Mouse (Mus musculus): Measurements from ENCODE around the gene Fat1.

DNA sequence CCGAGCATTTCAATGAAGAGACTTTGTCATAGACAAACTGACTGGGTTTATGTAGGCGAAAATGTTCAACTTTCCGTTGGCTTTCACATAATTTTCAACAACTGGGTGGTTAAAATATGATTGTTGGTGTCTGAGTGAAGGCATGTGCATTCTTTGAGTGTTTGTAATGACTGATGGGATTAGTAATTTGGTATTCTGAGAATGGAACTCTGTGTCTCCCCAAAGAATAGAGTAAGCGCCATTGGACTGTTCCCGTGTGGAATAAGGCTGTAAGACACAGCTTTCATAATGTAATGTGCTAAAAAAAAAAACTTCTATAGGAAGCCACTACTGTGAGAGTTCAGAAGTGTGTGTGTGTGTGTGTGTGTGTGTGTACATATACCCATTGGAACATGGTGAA lies 84.0 kb downstream of the Fat1 start:
- TF ChIP-seq CTCF (IDR thresholded peaks at IDR 0.05; ENCODE audit: low read depth) (no peak), EP300 (IDR thresholded peaks at IDR 0.05; ENCODE audit: low read depth) (no peak)
